ENCODE assay signal across 12 mouse cellular contexts in the genomic region with DNA sequence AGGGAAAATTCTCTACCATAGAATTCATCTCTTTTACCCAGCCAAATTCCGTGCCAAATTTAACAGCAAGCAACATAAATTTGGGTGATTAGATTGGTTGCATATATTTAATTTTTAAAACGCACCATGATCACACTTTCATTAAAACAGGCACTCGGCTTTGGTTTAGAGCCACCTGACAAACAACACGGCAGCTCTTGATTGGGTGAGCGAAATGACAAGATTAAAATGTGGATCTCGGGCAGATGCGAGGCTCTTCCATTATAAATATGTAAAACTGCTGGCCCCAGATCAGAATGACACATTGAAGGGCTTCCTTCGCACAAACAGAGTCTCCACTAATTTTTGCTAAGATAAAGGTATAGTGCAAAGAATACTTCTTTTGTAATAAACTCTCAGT.
DNase-seq lines count a peak whose midpoint lies in the region; ATAC-seq and TF ChIP-seq lines count a peak whose summit lies in the region.
"Had no signal": no experiment of that assay in that cellular context is flagged by ENCODE, and none has a peak within 500 bp of the region (broad histone marks: within the 10 kb centered on the region; RNA-seq: fewer than 3 reads in every experiment).

No protein-coding gene starts in this region.

- H3K27me3 ChIP-seq in midbrain, embryonic 13.5 days = no peaks in the 10 kb centered on the region
- H3K27me3 ChIP-seq in midbrain, embryonic 10.5 days (ENCODE audit: low read depth, poor library complexity, severe bottlenecking) = no peaks in the 10 kb centered on the region
- no peaks in the 10 kb centered on the region for H3K27me3 ChIP-seq in hindbrain, embryonic 14.5 days (ENCODE audit: control insufficient read depth, insufficient read depth, low read length)
- H3K27me3 ChIP-seq in neural tube, embryonic 15.5 days (replicated peaks) = no peaks in the 10 kb centered on the region
- no peaks in the 10 kb centered on the region for H3K27me3 ChIP-seq in liver, postnatal 0 days (ENCODE audit: insufficient read depth, low read length)
- H3K27me3 ChIP-seq: intestine, embryonic 15.5 days; lung, embryonic 15.5 days had no signal

- WGBS in midbrain, embryonic 13.5 days = 63% methylated on average over 8 of the region's 8 CpGs
- WGBS in midbrain, embryonic 10.5 days = 94% methylated on average over 8 of the region's 8 CpGs
- 51% methylated on average over 8 of the region's 8 CpGs for WGBS in hindbrain, embryonic 14.5 days
- 37% methylated on average over 8 of the region's 8 CpGs for WGBS in neural tube, embryonic 15.5 days
- WGBS in liver, postnatal 0 days (ENCODE audit: insufficient replicate concordance) = 77% methylated on average over 8 of the region's 8 CpGs

- TF ChIP-seq EP300 in liver, postnatal 0 days (IDR thresholded peaks at IDR 0.05; ENCODE audit: low read depth) = no peak

- no peak overlapping the region for H3K4me3 ChIP-seq in midbrain, embryonic 13.5 days (replicated peaks)
- H3K4me3 ChIP-seq in midbrain, embryonic 10.5 days = no peak overlapping the region
- H3K4me3 ChIP-seq in hindbrain, embryonic 14.5 days (replicated peaks; ENCODE audit: low read length) = no peak overlapping the region
- H3K4me3 ChIP-seq in neural tube, embryonic 15.5 days (replicated peaks) = no peak overlapping the region
- H3K4me3 ChIP-seq in liver, postnatal 0 days (ENCODE audit: low read depth, low read length) = no peak overlapping the region
- H3K4me3 ChIP-seq: intestine, embryonic 15.5 days; lung, embryonic 15.5 days had no signal

- peak overlapping the region; percentile 80 for H3K27ac ChIP-seq in midbrain, embryonic 13.5 days
- H3K27ac ChIP-seq in midbrain, embryonic 10.5 days (replicated peaks) = no peak overlapping the region
- peak overlapping the region; percentile 88 for H3K27ac ChIP-seq in hindbrain, embryonic 14.5 days
- H3K27ac ChIP-seq in neural tube, embryonic 15.5 days (replicated peaks) = peak overlapping the region; percentile 76
- H3K27ac ChIP-seq in liver, postnatal 0 days (ENCODE audit: low read depth) = no peak overlapping the region
- H3K27ac ChIP-seq: intestine, embryonic 15.5 days; lung, embryonic 15.5 days had no signal

- peak; percentile 56 for ATAC-seq in frontal cortex, adult (ENCODE audit: low TSS enrichment)
- no peak for ATAC-seq in midbrain, embryonic 13.5 days
- no peak for ATAC-seq in hindbrain, embryonic 14.5 days (ENCODE audit: low FRiP score)
- ATAC-seq in neural tube, embryonic 15.5 days (ENCODE audit: low FRiP score) = no peak
- no peak for ATAC-seq in liver, postnatal 0 days
- ATAC-seq: intestine, embryonic 15.5 days had no signal

- no peaks in the 10 kb centered on the region for H3K36me3 ChIP-seq in midbrain, embryonic 13.5 days
- peaks cover 16% of the 10 kb centered on the region; the same call in 1 of the 2 replicates for H3K36me3 ChIP-seq in midbrain, embryonic 10.5 days
- no peaks in the 10 kb centered on the region for H3K36me3 ChIP-seq in hindbrain, embryonic 14.5 days (replicated peaks; ENCODE audit: control insufficient read depth, insufficient read depth)
- no peaks in the 10 kb centered on the region for H3K36me3 ChIP-seq in neural tube, embryonic 15.5 days
- no peaks in the 10 kb centered on the region for H3K36me3 ChIP-seq in liver, postnatal 0 days (replicated peaks; ENCODE audit: insufficient read depth, low read length)
- H3K36me3 ChIP-seq: intestine, embryonic 15.5 days had no signal

- peaks cover 14% of the 10 kb centered on the region for H3K4me1 ChIP-seq in midbrain, embryonic 13.5 days (replicated peaks)
- peaks cover 2% of the 10 kb centered on the region; the same call in 1 of the 2 replicates for H3K4me1 ChIP-seq in midbrain, embryonic 10.5 days
- H3K4me1 ChIP-seq in hindbrain, embryonic 14.5 days (replicated peaks; ENCODE audit: control insufficient read depth, insufficient read depth, low read length) = peaks cover 11% of the 10 kb centered on the region; the same call in 1 of the 2 replicates
- H3K4me1 ChIP-seq in neural tube, embryonic 15.5 days = peaks cover 7% of the 10 kb centered on the region; the same call in 1 of the 2 replicates
- no peaks in the 10 kb centered on the region for H3K4me1 ChIP-seq in liver, postnatal 0 days (ENCODE audit: insufficient read depth)
- H3K4me1 ChIP-seq: intestine, embryonic 15.5 days; lung, embryonic 15.5 days had no signal

- no peaks in the 10 kb centered on the region for H3K9me3 ChIP-seq in midbrain, embryonic 13.5 days
- no peaks in the 10 kb centered on the region for H3K9me3 ChIP-seq in midbrain, embryonic 10.5 days (replicated peaks)
- H3K9me3 ChIP-seq in hindbrain, embryonic 14.5 days (ENCODE audit: control insufficient read depth, low read length) = no peaks in the 10 kb centered on the region
- H3K9me3 ChIP-seq in neural tube, embryonic 15.5 days (replicated peaks) = no peaks in the 10 kb centered on the region
- H3K9me3 ChIP-seq in liver, postnatal 0 days (ENCODE audit: low read length) = no peaks in the 10 kb centered on the region
- H3K9me3 ChIP-seq: intestine, embryonic 15.5 days; lung, embryonic 15.5 days had no signal

- no peak overlapping the region for H3K4me2 ChIP-seq in midbrain, embryonic 13.5 days (replicated peaks)
- H3K4me2 ChIP-seq in hindbrain, embryonic 14.5 days (replicated peaks) = no peak overlapping the region
- H3K4me2 ChIP-seq in neural tube, embryonic 15.5 days = no peak overlapping the region
- no peak overlapping the region for H3K4me2 ChIP-seq in liver, postnatal 0 days (ENCODE audit: low read depth, low read length)
- H3K4me2 ChIP-seq: intestine, embryonic 15.5 days; lung, embryonic 15.5 days had no signal

- no peak overlapping the region for H3K9ac ChIP-seq in midbrain, embryonic 13.5 days (replicated peaks)
- H3K9ac ChIP-seq in hindbrain, embryonic 14.5 days = no peak overlapping the region
- H3K9ac ChIP-seq in neural tube, embryonic 15.5 days (replicated peaks) = no peak overlapping the region
- H3K9ac ChIP-seq in liver, postnatal 0 days (replicated peaks) = no peak overlapping the region
- H3K9ac ChIP-seq: intestine, embryonic 15.5 days; lung, embryonic 15.5 days had no signal

- DNase-seq in frontal cortex, postnatal 14 days (ENCODE audit: low spot score in 2 of 2) = no peak
- no peak for DNase-seq in midbrain, embryonic 10.5 days (ENCODE audit: low spot score)
- DNase-seq in hindbrain, embryonic 14.5 days (ENCODE audit: low spot score) = no peak
- DNase-seq in liver, postnatal 0 days = no peak
- DNase-seq: adrenal gland, postnatal 10 days; kidney, postnatal 14 days; thymus, postnatal 36 days had no signal

- no peak for TF ChIP-seq CTCF in liver, postnatal 0 days (IDR thresholded peaks at IDR 0.05; ENCODE audit: low read depth)

Comparison
In these comparisons a context has a peak if more than half of its experiments do, and no peak if none do; other contexts are left out.
1. H3K27ac ChIP-seq: peak in midbrain, embryonic 13.5 days (single experiment), hindbrain, embryonic 14.5 days (single experiment) and neural tube, embryonic 15.5 days (single experiment); none in midbrain, embryonic 10.5 days (single experiment) and liver, postnatal 0 days (single experiment).